Mouse (Mus musculus): ENCODE measurements around the gene Prpsap1.
"Not testable (repeated sequence)": the region's sequence is repeated elsewhere in the genome, so short reads cannot be mapped to it uniquely, and the experiment has no call there.

Prpsap1 gene

GRCm38 (mm10) chr11:116480975-116481374 lies 13.0 kb downstream of the Prpsap1 start:
- DNase-seq = no peak

GRCm38 (mm10) chr11:116479832-116480231 lies 14.2 kb downstream of the Prpsap1 start:
- peak; percentile 25 for DNase-seq

- DNase-seq = no peak
Measured at GRCm38 (mm10) chr11:116478978-116479377, 15.0 kb downstream of the Prpsap1 start.

DNA sequence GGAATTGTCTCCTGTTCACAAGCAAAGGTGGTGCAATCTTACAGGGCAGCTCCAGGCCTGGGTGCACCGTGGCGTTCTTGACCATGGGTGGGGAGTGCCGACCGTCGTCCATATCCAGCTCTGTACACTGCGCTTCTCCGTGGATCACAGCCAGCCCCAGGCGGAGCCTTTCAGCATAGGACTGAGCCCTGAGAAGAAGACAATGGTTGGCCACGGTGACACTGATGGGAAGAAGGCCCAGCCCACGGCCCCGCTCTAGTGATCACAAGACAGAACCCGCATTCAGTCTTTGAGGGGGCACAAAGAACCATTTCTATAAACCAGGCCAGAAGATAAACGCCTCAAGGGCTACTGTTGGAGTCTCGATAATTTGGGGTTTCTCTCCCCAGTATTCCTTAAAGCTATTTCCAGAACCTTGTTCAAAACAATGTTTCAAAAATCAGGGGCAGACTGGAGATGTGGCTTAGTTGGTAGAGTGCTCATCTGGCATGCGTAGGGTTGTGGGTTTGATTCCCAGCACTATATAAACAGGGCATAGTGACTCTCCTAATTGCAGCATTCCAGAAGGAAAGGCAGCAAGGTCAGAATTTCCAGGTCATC lies 16.7 kb downstream of the Prpsap1 start:
- no peak for DNase-seq

GRCm38 (mm10) chr11:116476696-116477095 lies 17.3 kb downstream of the Prpsap1 start:
- DNase-seq = no peak

DNA sequence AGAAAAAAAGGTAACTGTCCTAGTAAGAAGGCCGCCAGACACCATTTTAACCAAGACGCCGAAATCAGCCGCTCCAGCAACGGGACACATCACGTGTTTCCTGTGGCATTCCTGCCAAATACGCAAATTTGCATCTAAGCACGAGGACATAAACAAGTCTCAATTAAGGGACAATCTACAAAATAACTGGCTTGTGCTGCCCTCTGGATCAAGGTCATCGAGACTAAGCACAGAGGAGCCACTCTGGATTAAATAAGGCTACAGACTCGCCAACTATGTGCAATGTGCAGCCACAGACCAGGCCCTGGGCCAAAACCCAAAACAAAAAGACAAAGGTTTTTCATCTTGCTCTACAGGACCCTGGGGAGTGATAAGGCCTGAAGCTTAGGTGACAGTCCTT lies 18.0 kb downstream of the Prpsap1 start:
- DNase-seq = no peak

GRCm38 (mm10) chr11:116472275-116472674 lies 21.7 kb downstream of the Prpsap1 start:
- DNase-seq = no peak

DNA sequence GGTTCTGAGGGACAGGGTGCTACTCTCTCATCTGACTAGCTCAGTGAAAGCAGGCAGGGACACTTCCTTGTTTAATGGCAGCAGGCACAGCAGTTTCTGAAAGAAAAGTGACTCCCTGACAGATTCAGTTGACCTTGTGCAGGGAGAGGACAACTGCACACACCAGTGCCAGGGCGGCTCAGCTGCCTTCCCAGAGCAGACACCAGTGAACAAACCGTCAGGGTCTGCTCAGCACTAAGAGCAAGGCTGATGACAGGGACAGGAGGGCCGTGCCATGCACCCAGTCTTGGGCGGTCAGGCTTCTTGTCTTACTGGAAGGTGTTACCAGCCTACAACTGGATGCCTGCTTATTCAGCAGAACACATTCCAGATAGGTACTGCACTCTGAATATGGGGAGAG lies 23.1 kb downstream of the Prpsap1 start:
- no peak for DNase-seq

DNA sequence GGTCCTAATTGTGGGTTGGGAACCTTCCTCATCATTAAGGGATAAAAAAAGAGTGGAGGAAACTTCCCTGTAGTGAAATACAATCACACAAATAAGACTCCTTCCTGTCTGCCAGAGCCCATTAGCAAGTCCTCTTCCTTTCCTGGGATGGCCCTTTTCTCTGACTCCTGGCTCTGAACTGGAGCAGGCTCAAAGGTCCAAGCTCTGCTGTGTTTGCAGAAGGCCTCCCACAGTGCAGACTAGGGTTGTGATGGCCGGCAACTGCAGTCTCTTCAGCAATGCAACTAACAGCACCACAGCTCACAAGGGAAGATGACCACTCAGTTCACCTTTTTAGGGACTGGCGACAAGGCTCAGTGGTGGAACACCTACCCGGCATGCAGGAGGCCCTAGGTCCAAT lies 23.8 kb downstream of the Prpsap1 start:
- DNase-seq = no peak

GRCm38 (mm10) chr11:116468338-116468737 lies 25.7 kb downstream of the Prpsap1 start:
- DNase-seq = not testable (repeated sequence)

DNA sequence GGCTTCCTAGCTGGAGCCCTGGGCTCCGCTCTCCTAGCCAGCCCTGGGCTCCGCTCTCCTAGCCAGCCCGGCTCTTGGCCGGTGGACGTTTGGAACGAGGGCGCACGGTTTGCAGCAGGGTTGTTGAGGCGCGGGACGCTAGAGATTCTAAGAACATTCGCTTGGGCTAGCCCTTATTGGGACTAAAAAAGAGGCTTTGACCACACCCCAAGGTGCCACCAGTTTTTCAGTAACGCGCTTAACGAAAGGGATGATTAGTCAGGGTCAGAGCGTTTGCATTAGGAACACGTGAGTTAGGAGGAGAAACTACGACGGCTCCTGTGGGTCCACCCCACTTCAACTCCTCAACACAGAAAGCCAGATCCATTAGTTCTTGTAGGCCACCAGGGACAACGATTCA lies 27.9 kb downstream of the Prpsap1 start, which contains the start of gene Qrich2:
Gene Qrich2 (minus strand): TSS at position 101 of the 400 bp plus-strand sequence.
- no peak for DNase-seq

GRCm38 (mm10) chr11:116463833-116464232 lies 30.2 kb downstream of the Prpsap1 start:
- peak; percentile 89 for DNase-seq

DNA sequence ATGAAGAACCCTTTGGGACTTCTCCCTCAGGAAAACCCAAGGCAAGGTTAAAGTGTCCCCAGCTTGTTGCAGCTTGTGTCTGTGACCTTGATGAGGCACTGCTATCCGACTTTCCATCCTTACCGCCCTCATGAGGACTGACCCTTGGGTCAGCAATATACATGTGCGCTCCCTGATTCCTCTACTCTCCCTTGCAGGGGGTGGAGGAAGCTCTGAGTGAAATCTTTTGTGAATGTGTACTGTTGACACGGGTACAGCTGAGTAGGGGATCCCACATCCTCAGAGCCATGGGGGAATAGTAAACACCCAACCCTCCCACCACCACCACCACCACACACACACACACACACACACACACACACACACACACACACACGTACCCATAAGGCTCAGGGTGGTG lies 30.7 kb downstream of the Prpsap1 start:
- DNase-seq = no peak

DNA sequence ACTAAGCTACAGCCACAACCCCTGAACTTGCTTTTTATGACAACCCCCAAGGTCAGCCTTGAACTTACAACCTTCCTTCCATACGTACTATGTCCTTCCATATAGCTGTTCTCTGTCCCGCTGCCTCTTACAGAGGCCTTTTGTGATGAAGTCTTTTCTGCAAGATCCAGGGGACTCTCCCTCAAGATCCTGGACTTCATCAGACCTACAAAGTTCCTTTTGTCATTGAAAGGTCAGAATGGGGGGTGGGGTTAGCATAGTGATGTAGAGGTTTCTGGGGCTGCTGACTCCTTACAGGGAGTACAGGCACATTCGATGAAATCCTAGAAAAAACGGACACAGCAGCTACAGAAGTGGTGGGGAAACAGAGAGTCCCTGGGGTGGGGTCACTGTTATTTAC lies 34.2 kb downstream of the Prpsap1 start:
- no peak for DNase-seq

DNA sequence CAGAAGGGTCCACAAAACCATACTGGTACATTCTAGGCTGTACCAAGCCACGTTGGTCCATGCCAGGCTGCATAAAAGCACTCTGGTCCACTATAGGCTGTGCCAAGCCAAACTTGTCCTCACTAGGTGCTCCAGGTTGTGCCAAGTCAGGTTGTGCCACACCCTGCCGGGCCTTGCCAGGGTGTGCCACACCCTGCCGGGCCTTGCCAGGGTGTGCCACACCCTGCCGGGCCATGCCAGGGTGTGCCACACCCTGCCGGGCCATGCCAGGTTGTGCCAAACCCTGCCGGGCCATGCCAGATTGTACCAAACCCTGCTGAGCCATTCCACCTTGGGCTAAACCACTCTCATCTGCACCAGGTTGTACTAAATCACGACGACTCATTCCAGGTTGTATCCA lies 37.8 kb downstream of the Prpsap1 start:
- no peak for DNase-seq

GRCm38 (mm10) chr11:116453889-116454288 lies 40.1 kb downstream of the Prpsap1 start:
- no peak for DNase-seq

GRCm38 (mm10) chr11:116449341-116449740 lies 44.7 kb downstream of the Prpsap1 start:
- no peak for DNase-seq

DNA sequence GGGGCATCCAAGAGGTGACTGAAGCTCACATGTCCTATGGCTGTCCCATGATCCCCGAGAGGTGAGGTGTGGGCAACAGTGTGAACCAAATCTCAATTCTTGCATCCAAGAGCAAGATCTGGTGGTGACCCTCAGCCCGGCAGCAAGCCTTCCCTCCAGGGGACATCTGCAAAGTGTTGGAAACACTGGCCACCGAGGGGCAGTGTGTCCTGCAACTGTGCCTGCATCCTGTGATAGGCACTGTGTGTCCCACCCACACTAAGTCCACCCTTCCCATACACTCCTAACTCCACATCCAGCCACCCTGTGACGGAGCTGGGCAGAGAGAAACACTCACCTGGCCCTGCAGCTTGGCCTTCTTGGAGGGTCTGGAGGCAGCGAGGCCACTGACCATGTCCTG lies 46.2 kb downstream of the Prpsap1 start:
- no peak for DNase-seq

- DNase-seq = no peak
Measured at GRCm38 (mm10) chr11:116446308-116446887, 47.6 kb downstream of the Prpsap1 start.

- DNase-seq = peak; percentile 91
Measured at GRCm38 (mm10) chr11:116445596-116446307, 48.2 kb downstream of the Prpsap1 start.

DNA sequence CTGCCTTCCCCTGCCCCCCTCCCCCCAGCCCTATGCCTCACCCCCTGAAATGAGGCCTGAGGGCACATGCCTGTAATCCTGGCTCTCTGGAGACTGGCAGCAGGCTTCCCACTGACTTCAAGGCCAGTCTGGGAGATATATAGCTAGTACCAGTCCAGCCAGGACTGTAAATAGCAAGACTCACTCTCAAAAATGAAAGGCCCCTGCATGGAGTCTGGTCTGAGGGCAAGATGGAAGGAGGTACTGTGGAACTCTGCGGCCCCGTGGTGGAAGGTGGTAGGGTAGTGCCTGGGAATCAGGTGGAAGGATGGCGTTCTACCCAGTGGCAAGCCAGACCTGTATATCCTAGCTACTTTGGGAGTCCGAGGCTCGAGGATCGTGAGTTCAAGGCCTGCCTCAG lies 50.1 kb downstream of the Prpsap1 start:
- DNase-seq = no peak

GRCm38 (mm10) chr11:116443311-116443710 lies 50.7 kb downstream of the Prpsap1 start:
- no peak for DNase-seq

DNA sequence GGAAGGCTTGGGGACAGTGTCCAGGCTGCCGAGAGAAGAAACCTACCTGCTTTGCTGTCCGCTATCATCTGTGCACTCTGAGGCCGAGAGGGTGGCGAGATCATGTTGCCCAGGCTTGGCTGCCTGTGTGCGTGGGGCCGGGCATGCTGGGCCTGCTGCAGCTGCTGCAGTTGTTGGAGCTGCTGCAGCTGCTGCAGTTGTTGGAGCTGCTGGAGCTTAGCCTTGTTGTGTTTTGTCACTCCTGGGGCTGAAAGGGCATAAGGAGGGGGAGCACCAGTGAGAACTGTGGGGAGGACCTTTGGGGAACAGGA lies 51.2 kb downstream of the Prpsap1 start:
- no peak for DNase-seq

- DNase-seq = no peak
Measured at GRCm38 (mm10) chr11:116442129-116442866, 51.7 kb downstream of the Prpsap1 start.
